Mouse (Mus musculus) macrophage (primary cell): ENCODE measurements around the gene 1700003E16Rik. TPM values are rescaled to one million over a fixed set of nuclear protein-coding genes. Genes with fewer than 3 reads are reported as not detected.

Experiments used
- H3K27ac ChIP-seq: fragments of 350-480 bp; formaldehyde crosslinking; 2 replicates; pipeline ENCODE4 v1.9.0; 2021
- H3K36me3 ChIP-seq: fragments of 350-480 bp; formaldehyde crosslinking; 2 replicates; pipeline ENCODE4 v1.9.0; 2021; ENCODE audit errors: inconsistent target
- H3K4me3 ChIP-seq: fragments of 350-480 bp; formaldehyde crosslinking; 2 replicates; pipeline ENCODE4 v1.9.0; 2021; ENCODE audit errors: inconsistent target
- H3K79me2 ChIP-seq: fragments of 350-480 bp; formaldehyde crosslinking; 2 replicates; pipeline ENCODE4 v1.9.0; 2021; ENCODE audit errors: inconsistent target
- WGBS: methylation state at CpG from one replicate; pipeline ENCODE4 v1.1.7; 2026; ENCODE audit warnings: inconsistent platforms; ENCODE audit not compliant: missing documents; 5-methylcytosine and 5-hydroxymethylcytosine counted together
- polyA plus RNA-seq: library from polyadenylated mRNA; stranded (reverse); fragments of 250-400 nt; gene quantifications from 3 replicates; pipeline ENCODE4 v1.2.4, GENCODE M21; 2018; ENCODE audit warnings: inconsistent platforms

Gene 1700003E16Rik
- polyA plus RNA-seq, 1 experiment from 2014 or later = 0.19 TPM

DNA sequence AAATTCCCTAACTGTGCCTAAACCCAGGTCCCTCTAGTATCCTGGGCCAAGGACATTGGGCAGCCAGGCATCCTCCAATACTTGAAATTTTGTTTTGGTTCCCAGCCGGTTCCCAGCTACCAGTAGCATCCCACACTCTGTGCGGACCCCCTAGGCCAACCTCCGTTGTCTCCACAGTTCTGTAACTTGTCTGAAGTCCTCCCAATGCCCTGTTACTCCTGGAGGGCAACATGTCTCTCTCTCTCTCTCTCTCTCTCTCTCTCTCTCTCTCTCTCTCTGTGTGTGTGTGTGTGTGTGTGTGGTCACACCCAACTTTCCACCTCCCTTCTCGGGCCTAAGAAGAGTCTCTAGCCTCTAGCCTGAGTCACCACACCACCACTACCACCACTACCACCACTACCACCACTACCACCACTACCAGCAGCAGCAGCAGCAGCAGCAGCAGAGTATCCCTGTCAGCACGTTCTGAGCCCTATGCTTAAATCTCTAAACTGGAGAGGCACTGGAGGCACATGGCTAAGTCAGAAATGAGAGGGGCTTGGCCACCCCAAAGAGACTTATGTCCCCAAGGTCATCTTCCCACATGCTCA lies 19.8 kb upstream of the 1700003E16Rik start:
- no peaks in the 10 kb centered on the region for H3K36me3 ChIP-seq
- peak overlapping the region; percentile 28 for H3K4me3 ChIP-seq
- H3K79me2 ChIP-seq = no peaks in the 10 kb centered on the region
- no peak overlapping the region for H3K27ac ChIP-seq
- 81% methylated on average over 4 of the region's 5 CpGs for WGBS

GRCm38 (mm10) chr6:83136881-83137575 lies 19.2 kb upstream of the 1700003E16Rik start:
- 24% methylated on average over 26 of the region's 26 CpGs for WGBS
- Histone ChIP-seq H3K4me3 (peak overlapping the region; percentile 28), H3K79me2 (no peaks in the 10 kb centered on the region), H3K27ac (peak overlapping the region; percentile 33; the same call in 1 of the 2 replicates), H3K36me3 (no peaks in the 10 kb centered on the region)

GRCm38 (mm10) chr6:83137576-83137950 lies 18.6 kb upstream of the 1700003E16Rik start:
- 10% methylated on average over 12 of the region's 12 CpGs for WGBS
- peak overlapping the region; percentile 33; the same call in 1 of the 2 replicates for H3K27ac ChIP-seq

GRCm38 (mm10) chr6:83138056-83138455 lies 18.1 kb upstream of the 1700003E16Rik start:
- Histone ChIP-seq H3K79me2 (no peaks in the 10 kb centered on the region), H3K36me3 (no peaks in the 10 kb centered on the region), H3K27ac (no peak overlapping the region), H3K4me3 (no peak overlapping the region)
- WGBS = 18% methylated on average over 9 of the region's 11 CpGs

More at GRCm38 (mm10) chr6:83137576-83137950, 18.6 kb upstream of the 1700003E16Rik start:
- no peaks in the 10 kb centered on the region for H3K36me3 ChIP-seq
- no peaks in the 10 kb centered on the region for H3K79me2 ChIP-seq
- peak overlapping the region; percentile 28 for H3K4me3 ChIP-seq

GRCm38 (mm10) chr6:83140044-83140443 lies 16.2 kb upstream of the 1700003E16Rik start:
- no peak overlapping the region for H3K4me3 ChIP-seq
- 98% methylated on average over 8 of the region's 8 CpGs for WGBS
- no peak overlapping the region for H3K27ac ChIP-seq
- H3K79me2 ChIP-seq = no peaks in the 10 kb centered on the region
- H3K36me3 ChIP-seq = no peaks in the 10 kb centered on the region

GRCm38 (mm10) chr6:83141636-83142035 lies 14.6 kb upstream of the 1700003E16Rik start:
- Histone ChIP-seq H3K79me2 (no peaks in the 10 kb centered on the region), H3K36me3 (no peaks in the 10 kb centered on the region), H3K27ac (no peak overlapping the region), H3K4me3 (no peak overlapping the region)
- WGBS = 90% methylated on average over 4 of the region's 4 CpGs

- no peaks in the 10 kb centered on the region for H3K36me3 ChIP-seq
- no peak overlapping the region for H3K27ac ChIP-seq
- H3K4me3 ChIP-seq = no peak overlapping the region
- WGBS = 30% methylated on average over 40 of the region's 41 CpGs
- no peaks in the 10 kb centered on the region for H3K79me2 ChIP-seq
Observed at GRCm38 (mm10) chr6:83142211-83142731, 13.9 kb upstream of the 1700003E16Rik start.

DNA sequence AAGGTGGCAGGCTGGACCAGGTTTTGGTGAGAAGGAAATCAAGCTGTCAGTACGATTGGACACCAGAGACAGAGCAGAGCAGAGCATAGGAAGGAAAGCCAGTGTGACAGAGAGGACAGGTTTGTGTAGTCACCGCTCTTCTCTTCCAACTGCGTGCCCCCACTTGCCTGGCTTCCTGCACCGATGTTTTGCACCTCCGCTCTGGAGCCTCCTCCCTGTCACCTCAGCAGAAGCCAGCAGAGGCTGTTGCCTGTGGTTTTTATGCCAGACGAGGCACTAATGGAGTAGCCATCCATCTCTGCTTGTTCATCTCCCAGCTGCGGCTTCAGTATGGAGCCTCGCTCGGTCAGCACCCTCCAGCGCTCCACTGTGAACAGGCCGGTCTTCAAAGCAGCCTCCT lies 13.3 kb upstream of the 1700003E16Rik start:
- no peak overlapping the region for H3K27ac ChIP-seq
- 85% methylated on average over 11 of the region's 11 CpGs for WGBS

DNA sequence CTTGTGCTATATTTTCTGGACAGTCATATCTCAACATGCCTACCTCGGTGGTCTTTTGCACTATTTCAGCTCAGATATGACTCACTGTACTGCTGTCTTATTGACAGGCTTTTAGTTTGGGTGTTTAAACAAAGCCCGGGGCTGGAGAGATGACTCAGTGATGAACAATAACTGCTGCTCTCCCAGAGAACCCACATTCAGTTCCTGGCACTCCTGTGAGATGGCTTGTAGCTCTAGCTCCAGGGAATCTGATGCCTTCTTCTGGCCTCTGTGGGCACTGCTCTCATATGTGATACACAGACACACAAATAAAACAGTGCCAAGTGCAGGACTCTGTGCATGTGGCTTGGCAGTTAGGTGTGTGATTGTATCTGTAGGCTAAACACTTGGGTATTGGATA lies 11.0 kb upstream of the 1700003E16Rik start:
- Histone ChIP-seq H3K4me3 (no peak overlapping the region), H3K27ac (no peak overlapping the region), H3K79me2 (no peaks in the 10 kb centered on the region), H3K36me3 (no peaks in the 10 kb centered on the region)
- 67% methylated on average over 2 of the region's 2 CpGs for WGBS

More for the DNA sequence above, 13.3 kb upstream of the 1700003E16Rik start:
- no peak overlapping the region for H3K4me3 ChIP-seq
- H3K36me3 ChIP-seq = no peaks in the 10 kb centered on the region
- no peaks in the 10 kb centered on the region for H3K79me2 ChIP-seq

GRCm38 (mm10) chr6:83145805-83146204 lies 10.4 kb upstream of the 1700003E16Rik start:
- H3K36me3 ChIP-seq = no peaks in the 10 kb centered on the region
- H3K27ac ChIP-seq = no peak overlapping the region
- WGBS = 92% methylated on average over 9 of the region's 9 CpGs
- H3K4me3 ChIP-seq = no peak overlapping the region
- no peaks in the 10 kb centered on the region for H3K79me2 ChIP-seq

- WGBS = 90% methylated on average over 7 of the region's 7 CpGs
- no peak overlapping the region for H3K27ac ChIP-seq
- H3K4me3 ChIP-seq = no peak overlapping the region
- H3K79me2 ChIP-seq = no peaks in the 10 kb centered on the region
- H3K36me3 ChIP-seq = no peaks in the 10 kb centered on the region
Observed at GRCm38 (mm10) chr6:83147280-83147679, 8.9 kb upstream of the 1700003E16Rik start.

- Histone ChIP-seq H3K27ac (no peak overlapping the region), H3K4me3 (no peak overlapping the region), H3K36me3 (no peaks in the 10 kb centered on the region), H3K79me2 (no peaks in the 10 kb centered on the region)
- 89% methylated on average over 7 of the region's 8 CpGs for WGBS
Observed at GRCm38 (mm10) chr6:83151721-83152120, 4.5 kb upstream of the 1700003E16Rik start.

- no peak overlapping the region for H3K4me3 ChIP-seq
- H3K79me2 ChIP-seq = no peaks in the 10 kb centered on the region
- no peaks in the 10 kb centered on the region for H3K36me3 ChIP-seq
- no peak overlapping the region for H3K27ac ChIP-seq
- WGBS = 90% methylated on average over 12 of the region's 12 CpGs
Observed at GRCm38 (mm10) chr6:83153038-83153437, 3.2 kb upstream of the 1700003E16Rik start.

DNA sequence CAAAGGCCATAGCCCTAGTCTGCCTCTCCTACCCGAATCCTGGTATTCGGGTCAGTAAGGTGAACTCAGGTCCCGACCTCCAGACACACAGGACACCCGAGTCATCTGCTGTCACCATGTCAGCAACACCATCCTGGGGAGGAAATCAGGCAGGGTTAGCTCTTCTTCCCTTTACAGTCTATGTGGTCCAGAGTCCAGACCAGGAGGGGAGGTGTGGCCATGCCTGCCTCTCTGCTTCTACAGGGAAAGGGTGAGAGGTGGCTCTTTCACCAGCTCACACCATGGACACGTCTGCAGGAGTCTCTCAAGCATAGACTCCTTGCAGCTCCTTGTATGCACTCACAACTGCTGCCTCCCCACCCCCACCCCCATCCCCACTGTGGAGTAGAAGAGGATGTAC lies 2.7 kb upstream of the 1700003E16Rik start:
- H3K4me3 ChIP-seq = no peak overlapping the region
- H3K36me3 ChIP-seq = no peaks in the 10 kb centered on the region
- WGBS = 79% methylated on average over 5 of the region's 5 CpGs
- no peak overlapping the region for H3K27ac ChIP-seq
- H3K79me2 ChIP-seq = no peaks in the 10 kb centered on the region

GRCm38 (mm10) chr6:83155552-83156238 lies 509 bp upstream of the 1700003E16Rik start:
- no peaks in the 10 kb centered on the region for H3K79me2 ChIP-seq
- H3K4me3 ChIP-seq = peak overlapping the region; percentile 45
- no peak overlapping the region for H3K27ac ChIP-seq
- WGBS = 16% methylated on average over 20 of the region's 23 CpGs
- no peaks in the 10 kb centered on the region for H3K36me3 ChIP-seq
